15 mouse cellular contexts compared by ENCODE assay signal in genomic region chr2:132139099-132139498, GRCm38 (mm10). TPM values are rescaled to one million over a fixed set of nuclear protein-coding genes. Genes with fewer than 3 reads are reported as not detected.
DNase-seq lines count a peak whose midpoint lies in the region; ATAC-seq and TF ChIP-seq lines count a peak whose summit lies in the region.
"Had no signal": no experiment of that assay in that cellular context is flagged by ENCODE, and none has a peak within 500 bp of the region (broad histone marks: within the 10 kb centered on the region; RNA-seq: fewer than 3 reads in every experiment).

No protein-coding gene starts in this region.

- H3K9me3 ChIP-seq in intestine, postnatal 0 days (ENCODE audit: control insufficient read depth) = no peaks in the 10 kb centered on the region
- no peaks in the 10 kb centered on the region for H3K9me3 ChIP-seq in intestine, embryonic 16.5 days (ENCODE audit: control insufficient read depth, low read length)
- H3K9me3 ChIP-seq in lung, postnatal 0 days (ENCODE audit: low read length) = no peaks in the 10 kb centered on the region
- H3K9me3 ChIP-seq: forebrain, embryonic 15.5 days; heart, embryonic 10.5 days; liver, embryonic 13.5 days; midbrain, embryonic 12.5 days had no signal

- no peak overlapping the region for H3K9ac ChIP-seq in intestine, postnatal 0 days (ENCODE audit: low read depth, low read length)
- H3K9ac ChIP-seq in intestine, embryonic 16.5 days (ENCODE audit: low read depth, low read length) = no peak overlapping the region
- H3K9ac ChIP-seq in lung, postnatal 0 days (replicated peaks; ENCODE audit: low read depth) = no peak overlapping the region
- H3K9ac ChIP-seq: forebrain, embryonic 15.5 days; liver, embryonic 13.5 days; midbrain, embryonic 12.5 days had no signal

- TF ChIP-seq POLR2A in bone marrow macrophage, adult 2 months (IDR thresholded peaks at IDR 0.05; ENCODE audit: borderline replicate concordance, low read depth, low read length) = no peak

- H3K27me3 ChIP-seq in intestine, postnatal 0 days (replicated peaks; ENCODE audit: control insufficient read depth, insufficient read depth, low read length) = no peaks in the 10 kb centered on the region
- H3K27me3 ChIP-seq in intestine, embryonic 16.5 days (replicated peaks; ENCODE audit: control insufficient read depth, insufficient read depth, low read length) = no peaks in the 10 kb centered on the region
- H3K27me3 ChIP-seq in lung, postnatal 0 days (replicated peaks; ENCODE audit: insufficient read depth, low read length) = no peaks in the 10 kb centered on the region
- no peaks in the 10 kb centered on the region for H3K27me3 ChIP-seq in splenic B cell, adult 2 months (ENCODE audit: control insufficient read depth, insufficient read depth, low read length, poor library complexity, severe bottlenecking)
- H3K27me3 ChIP-seq: forebrain, embryonic 15.5 days had no signal

- WGBS in intestine, postnatal 0 days = 82% methylated on average over 2 of the region's 2 CpGs
- WGBS in intestine, embryonic 16.5 days = 90% methylated on average over 2 of the region's 2 CpGs
- 92% methylated on average over 2 of the region's 2 CpGs for WGBS in lung, postnatal 0 days

- no peaks in the 10 kb centered on the region for H3K4me1 ChIP-seq in intestine, postnatal 0 days (replicated peaks; ENCODE audit: control insufficient read depth, insufficient read depth, low read length)
- H3K4me1 ChIP-seq in intestine, embryonic 16.5 days (ENCODE audit: control insufficient read depth, insufficient read depth, low read length) = peaks cover 6% of the 10 kb centered on the region; the same call in 1 of the 2 replicates
- H3K4me1 ChIP-seq in lung, postnatal 0 days (ENCODE audit: insufficient read depth, low read depth, low read length) = no peaks in the 10 kb centered on the region
- H3K4me1 ChIP-seq in bone marrow macrophage, adult 2 months (ENCODE audit: control insufficient read depth, insufficient read depth, low read length) = peaks cover 33% of the 10 kb centered on the region

- peak; percentile 57 for TF ChIP-seq CTCF in intestine, postnatal 0 days (IDR thresholded peaks at IDR 0.05; ENCODE audit: low read depth)
- peak; percentile 54 for TF ChIP-seq CTCF in lung, postnatal 0 days (IDR thresholded peaks at IDR 0.05)
- TF ChIP-seq CTCF in bone marrow macrophage, adult 2 months (IDR thresholded peaks at IDR 0.05; ENCODE audit: low read depth, low read length) = peak; percentile 28; the same call in 1 of the 2 replicates

- H3K4me2 ChIP-seq in intestine, postnatal 0 days (replicated peaks; ENCODE audit: low read depth) = no peak overlapping the region
- no peak overlapping the region for H3K4me2 ChIP-seq in intestine, embryonic 16.5 days (ENCODE audit: low read depth, low read length)
- H3K4me2 ChIP-seq in lung, postnatal 0 days (replicated peaks; ENCODE audit: low read depth, low read length) = no peak overlapping the region
- H3K4me2 ChIP-seq: forebrain, embryonic 15.5 days; liver, embryonic 13.5 days; midbrain, embryonic 12.5 days had no signal

- no peak for TF ChIP-seq EP300 in lung, postnatal 0 days (IDR thresholded peaks at IDR 0.05)

- no peak for DNase-seq in lung, postnatal 0 days (ENCODE audit: low spot score)
- no peak for DNase-seq in lung, postnatal 25 days (ENCODE audit: low spot score)
- DNase-seq in splenic B cell, adult 2 months (ENCODE audit: low read depth, low spot score) = peak; percentile 43
- no peak for DNase-seq in heart, postnatal 4 days
- no peak for DNase-seq in adrenal gland, adult 8-10 months
- DNase-seq: cerebellum, adult 9-10 months; heart, postnatal 36 days; kidney, postnatal 10 days; liver, embryonic 13.5 days had no signal

- peaks cover 4% of the 10 kb centered on the region; the same call in 1 of the 2 replicates for H3K36me3 ChIP-seq in intestine, postnatal 0 days (ENCODE audit: control insufficient read depth, insufficient read depth)
- H3K36me3 ChIP-seq in intestine, embryonic 16.5 days (ENCODE audit: control insufficient read depth, insufficient read depth, low read length) = peaks cover 2% of the 10 kb centered on the region; the same call in 1 of the 2 replicates
- H3K36me3 ChIP-seq in lung, postnatal 0 days (ENCODE audit: insufficient read depth, low read length) = no peaks in the 10 kb centered on the region
- H3K36me3 ChIP-seq in splenic B cell, adult 2 months (ENCODE audit: control insufficient read depth, insufficient read depth, low read length, poor library complexity, severe bottlenecking) = 0 out of 2 replicates have a peak, but pooled peaks cover 1% of the 10 kb centered on the region
- H3K36me3 ChIP-seq: forebrain, embryonic 15.5 days had no signal

- H3K27ac ChIP-seq in intestine, postnatal 0 days (ENCODE audit: low read depth, low read length) = no peak overlapping the region
- H3K27ac ChIP-seq in intestine, embryonic 16.5 days (ENCODE audit: low read length) = no peak overlapping the region
- no peak overlapping the region for H3K27ac ChIP-seq in lung, postnatal 0 days (ENCODE audit: low read length)
- H3K27ac ChIP-seq in bone marrow macrophage, adult 2 months (ENCODE audit: insufficient read depth, low read depth, low read length) = no peak overlapping the region
- H3K27ac ChIP-seq: forebrain, embryonic 15.5 days; heart, embryonic 10.5 days; liver, embryonic 13.5 days; midbrain, embryonic 12.5 days had no signal

- ATAC-seq in intestine, postnatal 0 days = no peak
- ATAC-seq in intestine, embryonic 16.5 days = no peak
- no peak for ATAC-seq in lung, postnatal 0 days
- ATAC-seq: forebrain, embryonic 15.5 days had no signal

- no peak overlapping the region for H3K4me3 ChIP-seq in intestine, postnatal 0 days (ENCODE audit: low read depth, low read length)
- H3K4me3 ChIP-seq in intestine, embryonic 16.5 days (ENCODE audit: low read length) = no peak overlapping the region
- no peak overlapping the region for H3K4me3 ChIP-seq in lung, postnatal 0 days (ENCODE audit: low read depth, low read length)
- H3K4me3 ChIP-seq in bone marrow macrophage, adult 2 months (ENCODE audit: insufficient read depth, low read length) = no peak overlapping the region
- H3K4me3 ChIP-seq: forebrain, embryonic 15.5 days; heart, embryonic 10.5 days; liver, embryonic 13.5 days; midbrain, embryonic 12.5 days had no signal

RNA-seq across cellular contexts. Expression of gene Slc23a2, which starts 5.8 kb away (rescaled TPM):
- polyA plus RNA-seq in intestine, postnatal 0 days (2015; fragmentation: Nextera tagmentation; extraction: Ambion mirVana) = 6.7 and 8.9 TPM in 2 replicates
- 12.0 and 13.5 TPM in 2 replicates for polyA plus RNA-seq in intestine, embryonic 16.5 days (2015; fragmentation: Nextera tagmentation; extraction: Ambion mirVana)
- 26.6 and 35.8 TPM in 2 replicates for polyA plus RNA-seq in lung, postnatal 0 days (2015; fragmentation: Nextera tagmentation; extraction: Ambion mirVana)
- 47.7 and 53.5 TPM in 2 replicates for polyA plus RNA-seq in bone marrow macrophage, adult 2 months (2012; ENCODE audit: insufficient read depth, insufficient read length, missing spikeins)
- total RNA-seq in heart, postnatal 4 days (2021) = 10 to 100 TPM; 20.3 to 22.8 TPM
- total RNA-seq in adrenal gland, adult 8-10 months (2022) = 100 to 1,000 TPM; 102 to 154 (median 134) TPM
